Mouse (Mus musculus) limb, embryonic 11.5 days (tissue): Measurements from ENCODE around the gene Rsbn1l. TPM values are rescaled to one million over a fixed set of nuclear protein-coding genes. Genes with fewer than 3 reads are reported as not detected.
A peak's percentile ranks its signal among the peaks of the same experiment; 100 is the strongest.
"Not testable (repeated sequence)": the region's sequence is repeated elsewhere in the genome, so short reads cannot be mapped to it uniquely, and the experiment has no call there.

Experiments used
- ATAC-seq: fragments of 200-750 bp; cut with Nextera tagmentation; 2 replicates; pipeline ENCODE4 v1.8.0; 2017; ENCODE audit warnings: low read depth; ENCODE audit not compliant: insufficient number of reproducible peaks, low FRiP score, low TSS enrichment
- DNase-seq: peaks from one replicate; pipeline ENCODE4 v3.0.0-alpha.2; 2015; ENCODE audit warnings: low spot score
- H3K27ac ChIP-seq: fragments of 300-500 bp; sonication (generic); replicated peaks from 2 replicates; pipeline ENCODE4 v1.5.1; 2014; ENCODE audit warnings: low read depth, mild to moderate bottlenecking, low read length
- H3K27me3 ChIP-seq: fragments of 300-500 bp; sonication (generic); 2 replicates; pipeline ENCODE4 v1.6.1; 2014; ENCODE audit warnings: mild to moderate bottlenecking, low read length, mixed read lengths; ENCODE audit not compliant: control insufficient read depth, insufficient read depth
- H3K36me3 ChIP-seq: fragments of 300-500 bp; sonication (generic); 2 replicates; pipeline ENCODE4 v1.6.1; 2014; ENCODE audit warnings: mild to moderate bottlenecking, low read length, moderate library complexity, mixed read lengths; ENCODE audit not compliant: control insufficient read depth, insufficient read depth
- H3K4me1 ChIP-seq: fragments of 300-500 bp; sonication (generic); 2 replicates; pipeline ENCODE4 v1.6.1; 2014; ENCODE audit warnings: low read length, mixed read lengths; ENCODE audit not compliant: control insufficient read depth, insufficient read depth
- H3K4me2 ChIP-seq: fragments of 300-500 bp; sonication (generic); 2 replicates; pipeline ENCODE4 v1.6.1; 2014; ENCODE audit warnings: low read depth, mild to moderate bottlenecking, moderate library complexity; ENCODE audit not compliant: severe bottlenecking
- H3K4me3 ChIP-seq: fragments of 300-500 bp; sonication (generic); 2 replicates; pipeline ENCODE4 v1.5.1; 2014; ENCODE audit warnings: low read depth, low read length
- H3K9ac ChIP-seq: fragments of 300-500 bp; sonication (generic); 2 replicates; pipeline ENCODE4 v1.6.1; 2014; ENCODE audit warnings: mild to moderate bottlenecking, low read length
- H3K9me3 ChIP-seq: fragments of 300-500 bp; sonication (generic); 2 replicates; pipeline ENCODE4 v1.6.1; 2016; ENCODE audit warnings: low read length; ENCODE audit not compliant: control insufficient read depth
- WGBS: fragments of 180-500 bp; shearing (Covaris S2); extraction: QIAGEN DNeasy Blood & Tissue Kit; methylation state at CpG from one replicate; pipeline ENCODE4 v1.1.7; 2014; 5-methylcytosine and 5-hydroxymethylcytosine counted together
- polyA plus RNA-seq: library from polyadenylated mRNA; unstranded; fragments of >200 nt; fragmentation: Nextera tagmentation; extraction: Ambion mirVana; gene quantifications from 2 replicates; pipeline ENCODE4 v1.2.1, GENCODE M21; 2014

The Rsbn1l gene
- polyA plus RNA-seq, 1 experiment from 2014 or later: 7.1 TPM

- no peak overlapping the region for H3K27ac ChIP-seq
- no peak overlapping the region for H3K4me2 ChIP-seq
- WGBS: 78% methylated on average over 13 of the region's 13 CpGs
- H3K27me3 ChIP-seq: no peaks in the 10 kb centered on the region
- ATAC-seq: no peak
- no peak for DNase-seq
- no peak overlapping the region for H3K4me3 ChIP-seq
- H3K9me3 ChIP-seq: no peaks in the 10 kb centered on the region
- H3K9ac ChIP-seq: 0 out of 2 replicates have a peak overlapping the region, but pooled peaks have one; percentile 17
- no peaks in the 10 kb centered on the region for H3K36me3 ChIP-seq
- H3K4me1 ChIP-seq: no peaks in the 10 kb centered on the region; the same call in 1 of the 2 replicates
Observed at GRCm38 (mm10) chr5:20944961-20945748, 11.0 kb downstream of the Rsbn1l start.

DNA sequence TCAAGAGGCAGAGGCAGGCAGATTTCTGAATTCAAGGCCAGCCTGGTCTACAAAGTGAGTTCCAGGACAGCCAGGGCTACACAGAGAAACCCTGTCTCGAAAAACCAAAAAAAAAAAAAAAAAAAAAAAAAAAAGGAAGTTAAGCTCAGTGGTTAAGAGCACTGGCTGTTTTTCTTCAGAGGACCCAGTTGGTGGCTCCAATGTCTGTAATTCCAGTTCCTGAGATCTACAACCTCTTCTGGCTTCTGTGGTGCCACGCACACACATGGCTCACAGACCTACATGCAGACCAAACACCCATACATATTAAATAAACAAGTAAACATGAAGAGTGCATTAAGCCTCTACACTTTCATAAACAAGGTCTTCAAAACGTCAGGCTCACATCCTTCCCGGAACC, 12.4 kb downstream of the Rsbn1l start:
- H3K27ac ChIP-seq, H3K9me3 ChIP-seq, H3K36me3 ChIP-seq, H3K4me3 ChIP-seq, H3K27me3 ChIP-seq, H3K4me1 ChIP-seq, H3K9ac ChIP-seq, ATAC-seq, H3K4me2 ChIP-seq, DNase-seq: not testable (repeated sequence)
- WGBS: 92% methylated on average over 3 of the region's 4 CpGs

GRCm38 (mm10) chr5:20942523-20942922, 13.7 kb downstream of the Rsbn1l start:
- no peak overlapping the region for H3K4me2 ChIP-seq
- H3K27me3 ChIP-seq: no peaks in the 10 kb centered on the region
- no peak overlapping the region for H3K4me3 ChIP-seq
- H3K9ac ChIP-seq: no peak overlapping the region
- H3K36me3 ChIP-seq: no peaks in the 10 kb centered on the region
- DNase-seq (no peak), ATAC-seq (no peak)
- H3K9me3 ChIP-seq: no peaks in the 10 kb centered on the region
- WGBS: 92% methylated on average over 3 of the region's 3 CpGs
- H3K27ac ChIP-seq: no peak overlapping the region
- H3K4me1 ChIP-seq: no peaks in the 10 kb centered on the region

DNA sequence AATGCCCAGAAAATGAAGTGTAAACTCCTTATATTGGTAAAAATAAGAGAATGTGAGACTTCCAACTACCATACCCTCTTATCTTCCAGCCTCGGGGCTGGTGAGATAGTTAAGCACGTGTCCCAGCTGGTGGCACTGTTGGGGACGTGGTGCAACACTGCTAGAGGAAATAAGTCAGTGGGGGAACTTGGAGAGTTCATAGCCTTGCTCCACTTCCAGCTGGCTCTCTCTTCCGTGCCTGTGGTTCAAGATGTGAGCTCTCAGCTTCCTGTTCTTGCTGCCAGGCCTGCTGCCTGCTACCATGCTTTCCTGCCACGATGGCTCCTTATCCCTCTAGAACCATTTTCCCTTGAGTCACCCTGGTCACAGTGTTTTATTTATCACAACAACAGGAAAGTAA, 15.0 kb downstream of the Rsbn1l start:
- WGBS: 48% methylated on average over 5 of the region's 5 CpGs
- H3K36me3 ChIP-seq: no peaks in the 10 kb centered on the region
- ATAC-seq (no peak), DNase-seq (no peak)
- H3K4me1 ChIP-seq: no peaks in the 10 kb centered on the region
- no peaks in the 10 kb centered on the region for H3K9me3 ChIP-seq
- H3K9ac ChIP-seq: no peak overlapping the region
- no peak overlapping the region for H3K4me3 ChIP-seq
- H3K27me3 ChIP-seq: no peaks in the 10 kb centered on the region
- H3K4me2 ChIP-seq: no peak overlapping the region
- no peak overlapping the region for H3K27ac ChIP-seq

- ATAC-seq: no peak
- no peak overlapping the region for H3K27ac ChIP-seq
Observed at GRCm38 (mm10) chr5:20940696-20941095, 15.5 kb downstream of the Rsbn1l start.

DNA sequence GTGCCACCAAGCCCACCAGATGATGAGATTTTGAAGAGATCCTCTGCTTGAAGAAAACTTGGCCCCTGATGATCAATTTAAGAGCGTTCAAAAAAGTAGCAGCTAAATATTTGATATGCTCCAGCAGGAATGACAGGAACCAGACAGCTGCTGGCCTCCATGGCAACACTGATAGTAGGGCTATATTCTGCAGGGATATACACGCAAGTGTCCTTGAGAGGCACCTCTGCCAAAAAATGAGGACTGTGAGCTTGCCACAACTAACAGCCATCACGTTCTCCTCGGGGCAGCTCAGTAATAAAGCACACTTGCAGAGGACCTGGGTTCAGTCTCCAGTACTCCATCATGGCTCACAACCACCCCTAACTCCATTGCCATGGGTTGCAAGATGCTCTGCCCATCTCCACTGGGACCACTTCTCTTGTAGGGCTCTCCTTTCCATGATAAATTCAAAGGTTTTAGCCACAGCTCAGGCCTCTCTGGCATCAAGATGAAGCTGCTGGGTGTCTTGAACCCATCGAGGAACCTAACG, 16.1 kb downstream of the Rsbn1l start:
- ATAC-seq (no peak), DNase-seq (no peak)
- H3K27ac ChIP-seq: no peak overlapping the region
- no peaks in the 10 kb centered on the region for H3K4me1 ChIP-seq
- 90% methylated on average over 6 of the region's 6 CpGs for WGBS
- no peak overlapping the region for H3K4me3 ChIP-seq
- H3K36me3 ChIP-seq: no peaks in the 10 kb centered on the region
- no peak overlapping the region for H3K4me2 ChIP-seq
- no peak overlapping the region for H3K9ac ChIP-seq
- no peaks in the 10 kb centered on the region for H3K9me3 ChIP-seq
- no peaks in the 10 kb centered on the region for H3K27me3 ChIP-seq

More at GRCm38 (mm10) chr5:20940696-20941095, 15.5 kb downstream of the Rsbn1l start:
- no peaks in the 10 kb centered on the region for H3K36me3 ChIP-seq
- no peaks in the 10 kb centered on the region for H3K4me1 ChIP-seq
- no peak overlapping the region for H3K4me3 ChIP-seq
- no peaks in the 10 kb centered on the region for H3K27me3 ChIP-seq
- H3K9ac ChIP-seq: no peak overlapping the region
- H3K4me2 ChIP-seq: no peak overlapping the region
- no peak for DNase-seq
- WGBS: 88% methylated on average over 4 of the region's 4 CpGs
- H3K9me3 ChIP-seq: no peaks in the 10 kb centered on the region

DNA sequence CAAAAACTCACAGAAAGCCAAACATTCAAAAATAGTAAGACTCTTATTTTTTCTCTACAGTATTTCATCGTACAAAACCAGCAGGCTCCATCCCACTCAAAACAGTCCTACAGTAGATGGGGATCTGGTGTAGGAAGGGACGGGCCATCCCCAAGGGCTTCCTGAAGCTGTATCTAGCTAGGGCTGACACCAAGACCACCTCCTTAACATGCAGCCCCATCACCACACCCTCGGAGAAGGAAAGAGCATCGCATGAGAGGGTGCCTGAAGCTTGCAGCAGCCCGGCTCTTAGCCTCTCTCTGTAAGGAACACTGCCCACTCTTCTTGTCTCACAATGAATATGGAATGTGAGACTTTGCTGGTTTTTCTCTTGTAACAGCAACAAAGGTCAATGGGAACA, 17.7 kb downstream of the Rsbn1l start:
- DNase-seq: no peak
- H3K4me2 ChIP-seq: no peak overlapping the region
- WGBS: 86% methylated on average over 5 of the region's 5 CpGs

GRCm38 (mm10) chr5:20935934-20936333, 20.3 kb downstream of the Rsbn1l start:
- H3K4me1 ChIP-seq: no peaks in the 10 kb centered on the region
- H3K27ac ChIP-seq: no peak overlapping the region
- no peak overlapping the region for H3K4me2 ChIP-seq
- H3K9ac ChIP-seq: no peak overlapping the region
- ATAC-seq (no peak), DNase-seq (no peak)
- no peaks in the 10 kb centered on the region for H3K36me3 ChIP-seq
- no peaks in the 10 kb centered on the region for H3K9me3 ChIP-seq
- no peaks in the 10 kb centered on the region for H3K27me3 ChIP-seq
- no peak overlapping the region for H3K4me3 ChIP-seq
- 59% methylated on average over 5 of the region's 5 CpGs for WGBS

More for the DNA sequence above, 17.7 kb downstream of the Rsbn1l start:
- H3K36me3 ChIP-seq: no peaks in the 10 kb centered on the region
- H3K27me3 ChIP-seq: no peaks in the 10 kb centered on the region
- no peak for ATAC-seq
- H3K27ac ChIP-seq: no peak overlapping the region
- H3K4me3 ChIP-seq: no peak overlapping the region
- no peaks in the 10 kb centered on the region for H3K9me3 ChIP-seq
- no peaks in the 10 kb centered on the region for H3K4me1 ChIP-seq
- H3K9ac ChIP-seq: no peak overlapping the region
